Mouse (Mus musculus): ENCODE measurements around the gene Sema4a.

- no peak for TF ChIP-seq CTCF (IDR thresholded peaks at IDR 0.05; ENCODE audit: borderline replicate concordance, extremely low read depth, insufficient read depth, insufficient read length)
- TF ChIP-seq POLR2A (IDR thresholded peaks at IDR 0.05; ENCODE audit: borderline replicate concordance, extremely low read depth, insufficient read depth, insufficient read length, poor library complexity, severe bottlenecking) = no peak
These were observed 40.2 kb downstream of the Sema4a start for GRCm38 (mm10) chr3:88420771-88421170.
